Mouse (Mus musculus) heart, embryonic 14.5 days (tissue): ENCODE data around the gene Csad. TPM values are rescaled to one million over a fixed set of nuclear protein-coding genes. Genes with fewer than 3 reads are reported as not detected.

Source experiments
- ATAC-seq: fragments of 200-750 bp; cut with Nextera tagmentation; 2 replicates; pipeline ENCODE4 v1.8.0; 2017; ENCODE audit warnings: low read depth, moderate TSS enrichment; ENCODE audit not compliant: insufficient number of reproducible peaks, insufficient read depth, low FRiP score
- H3K27ac ChIP-seq, 2 experiments: fragments of 200-500 bp in 1 of 2; fragments of 300-500 bp in 1 of 2; sonication (generic) in 1 of 2; replicated peaks in 1 of 2; 2 replicates each; pipeline ENCODE4 v1.5.1; 2012 to 2014; ENCODE audit warnings: low read depth in 2 of 2, low read length in 2 of 2, control low read depth in 1 of 2, mild to moderate bottlenecking in 1 of 2, mixed read lengths in 1 of 2; ENCODE audit not compliant: control insufficient read depth in 1 of 2, insufficient read depth in 1 of 2
- H3K27me3 ChIP-seq: fragments of 300-500 bp; sonication (generic); 2 replicates; pipeline ENCODE4 v1.6.1; 2014; ENCODE audit warnings: mild to moderate bottlenecking, low read length, control low read depth; ENCODE audit not compliant: control insufficient read depth, insufficient read depth
- H3K36me3 ChIP-seq: fragments of 300-500 bp; sonication (generic); 2 replicates; pipeline ENCODE4 v1.6.1; 2014; ENCODE audit warnings: mild to moderate bottlenecking, control low read depth, low read length, mixed read lengths; ENCODE audit not compliant: control insufficient read depth, insufficient read depth
- H3K4me1 ChIP-seq, 2 experiments: fragments of 200-500 bp in 1 of 2; fragments of 300-500 bp in 1 of 2; sonication (generic) in 1 of 2; 2 replicates each; pipeline ENCODE4 v1.6.1; 2012 to 2014; ENCODE audit warnings: low read length in 2 of 2, control low read depth in 1 of 2, mixed read lengths in 1 of 2; ENCODE audit not compliant: control insufficient read depth in 2 of 2, insufficient read depth in 2 of 2
- H3K4me2 ChIP-seq: fragments of 300-500 bp; sonication (generic); 2 replicates; pipeline ENCODE4 v1.6.1; 2014; ENCODE audit warnings: mild to moderate bottlenecking, low read length
- H3K4me3 ChIP-seq, 2 experiments: fragments of 200-500 bp in 1 of 2; fragments of 300-500 bp in 1 of 2; sonication (generic) in 1 of 2; 2 replicates each; pipeline ENCODE4 v1.5.1; 2012 to 2014; ENCODE audit warnings: low read length in 2 of 2, mild to moderate bottlenecking in 2 of 2, control low read depth in 1 of 2, low read depth in 1 of 2, moderate library complexity in 1 of 2; ENCODE audit not compliant: control insufficient read depth in 1 of 2, insufficient read depth in 1 of 2
- H3K9ac ChIP-seq: fragments of 300-500 bp; sonication (generic); 2 replicates; pipeline ENCODE4 v1.6.1; 2014; ENCODE audit warnings: mild to moderate bottlenecking, low read length
- H3K9me3 ChIP-seq: fragments of 300-500 bp; sonication (generic); 2 replicates; pipeline ENCODE4 v1.6.1; 2016; ENCODE audit warnings: low read length, control low read depth; ENCODE audit not compliant: control insufficient read depth
- WGBS: fragments of 180-500 bp; shearing (Covaris S2); extraction: QIAGEN DNeasy Blood & Tissue Kit; methylation state at CpG from one replicate; pipeline ENCODE4 v1.1.7; 2014; 5-methylcytosine and 5-hydroxymethylcytosine counted together
- polyA plus RNA-seq: library from polyadenylated mRNA; unstranded; fragments of >200 nt; fragmentation: Nextera tagmentation; extraction: Ambion mirVana; gene quantifications from 2 replicates; pipeline ENCODE4 v1.2.1, GENCODE M21; 2014

Csad gene
- polyA plus RNA-seq, 1 experiment from 2014 or later: 36.4 TPM

- no peak for ATAC-seq
- H3K27me3 ChIP-seq: no peaks in the 10 kb centered on the region
- 95% methylated on average over 2 of the region's 2 CpGs for WGBS
- H3K4me3 ChIP-seq: peak overlapping the region in 1 of 2 experiments; percentile 92; a peak in 1 of 4 replicates
- no peaks in the 10 kb centered on the region for H3K9me3 ChIP-seq
- H3K9ac ChIP-seq: peak overlapping the region; percentile 89
- peak overlapping the region; percentile 90 for H3K4me2 ChIP-seq
- H3K27ac ChIP-seq: no peak overlapping the region
- peaks cover 2 to 14% of the 10 kb centered on the region in 2 experiments; a peak in 3 of 4 replicates for H3K4me1 ChIP-seq
- H3K36me3 ChIP-seq: peaks cover 36% of the 10 kb centered on the region
Measured at GRCm38 (mm10) chr15:102134709-102135108, 69.8 kb downstream of the Csad start.

- no peak overlapping the region for H3K9ac ChIP-seq
- no peak for ATAC-seq
- peaks cover 50% of the 10 kb centered on the region for H3K36me3 ChIP-seq
- peaks cover 2 to 14% of the 10 kb centered on the region in 2 experiments; a peak in 3 of 4 replicates for H3K4me1 ChIP-seq
- no peaks in the 10 kb centered on the region for H3K9me3 ChIP-seq
- no peak overlapping the region for H3K4me2 ChIP-seq
- no peaks in the 10 kb centered on the region for H3K27me3 ChIP-seq
- no peak overlapping the region for H3K4me3 ChIP-seq
- no peak overlapping the region for H3K27ac ChIP-seq
- 91% methylated on average over 9 of the region's 9 CpGs for WGBS
Measured at GRCm38 (mm10) chr15:102133314-102133713, 71.2 kb downstream of the Csad start.

Other genes starting within 250 kb of the Csad start
- 8.6 and 11.9 TPM in 2 replicates for gene Krt8, start 200.2 kb downstream of the Csad start, polyA plus RNA-seq
- gene Krt18, start 176.5 kb downstream of the Csad start, polyA plus RNA-seq: 15.4 and 20.6 TPM in 2 replicates
- 70.8 and 78.0 TPM in 2 replicates for gene Eif4b, start 131.0 kb downstream of the Csad start, polyA plus RNA-seq
- 27.2 and 30.1 TPM in 2 replicates for gene Tns2, start 104.3 kb downstream of the Csad start, polyA plus RNA-seq
- gene Spryd3, start 68.5 kb downstream of the Csad start, polyA plus RNA-seq: 12.0 and 12.4 TPM in 2 replicates
- 6.5 and 7.7 TPM in 2 replicates for gene Igfbp6, start 60.4 kb downstream of the Csad start, polyA plus RNA-seq
- gene Soat2, start 54.2 kb downstream of the Csad start, polyA plus RNA-seq: 0.20 and 0.32 TPM in 2 replicates
- 27.1 and 28.4 TPM in 2 replicates for gene Zfp740, start 1.5 kb downstream of the Csad start, polyA plus RNA-seq
- gene Itgb7, start 27.2 kb upstream of the Csad start, polyA plus RNA-seq: 0.65 and 1.4 TPM in 2 replicates
- gene Rarg, start 52.8 kb upstream of the Csad start, polyA plus RNA-seq: 6.7 and 7.6 TPM in 2 replicates
- 0.15 TPM in 1 of 2 replicates, not detected in the other for gene Gm9918, start 65.8 kb upstream of the Csad start, polyA plus RNA-seq
- 39.2 and 41.3 TPM in 2 replicates for gene Mfsd5, start 74.7 kb upstream of the Csad start, polyA plus RNA-seq
- 13.5 and 16.2 TPM in 2 replicates for gene Espl1, start 91.5 kb upstream of the Csad start, polyA plus RNA-seq
- 397 and 431 TPM in 2 replicates for gene Pfdn5, start 121.4 kb upstream of the Csad start, polyA plus RNA-seq
- gene Myg1, start 127.0 kb upstream of the Csad start, polyA plus RNA-seq: 59.9 and 72.7 TPM in 2 replicates
- 45.0 and 48.4 TPM in 2 replicates for gene Aaas, start 146.0 kb upstream of the Csad start, polyA plus RNA-seq
- 0.22 TPM in 1 of 2 replicates, not detected in the other for gene Sp7, start 162.5 kb upstream of the Csad start, polyA plus RNA-seq
- 8.0 and 8.2 TPM in 2 replicates for gene Sp1, start 201.4 kb upstream of the Csad start, polyA plus RNA-seq
- gene Amhr2, start 240.6 kb upstream of the Csad start, polyA plus RNA-seq: 2.1 and 3.1 TPM in 2 replicates